Mouse (Mus musculus): ENCODE measurements at regions not wholly inside any gene's neighbourhood (a gene's known extent, or its start where the extent isn't known, plus 50 kb on each side); places are given as distances from the start of the nearest gene placed in this dataset.
"Not testable (repeated sequence)": the region's sequence is repeated elsewhere in the genome, so short reads cannot be mapped to it uniquely, and the experiment has no call there.

GRCm38 (mm10) chr9:33423781-33424180, 787.8 kb downstream of the Ets1 start:
- DNase-seq (ENCODE audit: low spot score), result no peak

GRCm38 (mm10) chr9:33436459-33436858, 800.4 kb downstream of the Ets1 start:
- no peak for DNase-seq (ENCODE audit: low spot score)

- no peak for DNase-seq (ENCODE audit: low spot score)
These were observed 806.2 kb downstream of the Ets1 start for GRCm38 (mm10) chr9:33442266-33442665.

GRCm38 (mm10) chr9:33445902-33446301, 809.9 kb downstream of the Ets1 start:
- no peak for DNase-seq (ENCODE audit: low spot score)

GRCm38 (mm10) chr9:33475106-33475505, 839.1 kb downstream of the Ets1 start:
- DNase-seq (ENCODE audit: low spot score), result no peak

- DNase-seq (ENCODE audit: low spot score), result peak; percentile 20
These were observed 847.0 kb downstream of the Ets1 start for GRCm38 (mm10) chr9:33482845-33483540.

GRCm38 (mm10) chr9:33483541-33483846, 847.5 kb downstream of the Ets1 start:
- DNase-seq (ENCODE audit: low spot score), result no peak

GRCm38 (mm10) chr9:33533101-33533810, 897.2 kb downstream of the Ets1 start:
- no peak for DNase-seq (ENCODE audit: low spot score)

- DNase-seq (ENCODE audit: low spot score), result no peak
These were observed 907.3 kb downstream of the Ets1 start for GRCm38 (mm10) chr9:33543301-33543700.

- no peak for DNase-seq (ENCODE audit: low spot score)
These were observed 910.2 kb downstream of the Ets1 start for GRCm38 (mm10) chr9:33546126-33546737.

GRCm38 (mm10) chr9:33549395-33549794, 913.4 kb downstream of the Ets1 start:
- no peak for DNase-seq (ENCODE audit: low spot score)

GRCm38 (mm10) chr9:33571990-33572389, 913.7 kb upstream of the Kirrel3 start:
- DNase-seq (ENCODE audit: low spot score), result no peak

GRCm38 (mm10) chr9:33611511-33611910, 874.2 kb upstream of the Kirrel3 start:
- DNase-seq (ENCODE audit: low spot score), result no peak

- no peak for DNase-seq (ENCODE audit: low spot score)
These were observed 861.3 kb upstream of the Kirrel3 start for GRCm38 (mm10) chr9:33624378-33624777.

- DNase-seq (ENCODE audit: low spot score), result no peak
These were observed 855.8 kb upstream of the Kirrel3 start for GRCm38 (mm10) chr9:33629731-33630473.

GRCm38 (mm10) chr9:33662978-33663377, 822.7 kb upstream of the Kirrel3 start:
- no peak for DNase-seq (ENCODE audit: low spot score)

GRCm38 (mm10) chr9:33681129-33681528, 804.6 kb upstream of the Kirrel3 start:
- DNase-seq (ENCODE audit: low spot score), result no peak

GRCm38 (mm10) chr9:33691731-33692130, 794.0 kb upstream of the Kirrel3 start:
- DNase-seq (ENCODE audit: low spot score), result no peak

GRCm38 (mm10) chr9:33717614-33718013, 768.1 kb upstream of the Kirrel3 start:
- DNase-seq (ENCODE audit: low spot score), result no peak

- no peak for DNase-seq (ENCODE audit: low spot score)
These were observed 760.9 kb upstream of the Kirrel3 start for GRCm38 (mm10) chr9:33724811-33725210.

GRCm38 (mm10) chr9:33728058-33728457, 757.6 kb upstream of the Kirrel3 start:
- DNase-seq (ENCODE audit: low spot score), result not testable (repeated sequence)

GRCm38 (mm10) chr9:33760701-33761100, 725.0 kb upstream of the Kirrel3 start:
- no peak for DNase-seq (ENCODE audit: low spot score)
